Mouse (Mus musculus) myocyte (in vitro differentiated cells): ENCODE measurements around the gene Prr14. TPM values are rescaled to one million over a fixed set of nuclear protein-coding genes. Genes with fewer than 3 reads are reported as not detected.
"Not testable (repeated sequence)": the region's sequence is repeated elsewhere in the genome, so short reads cannot be mapped to it uniquely, and the experiment has no call there.

Experiments used
- H3K27me3 ChIP-seq: one replicate; pipeline ENCODE4 v1.6.1; 2011; ENCODE audit not compliant: control insufficient read depth, insufficient read depth, insufficient read length
- H3K36me3 ChIP-seq: one replicate; pipeline ENCODE4 v1.6.1; 2011; ENCODE audit not compliant: control insufficient read depth, insufficient read depth
- H3K4me2 ChIP-seq: one replicate; pipeline ENCODE4 v1.6.1; 2011; ENCODE audit warnings: low read depth, control low read depth
- H3K4me3 ChIP-seq: one replicate; pipeline ENCODE4 v1.5.1; 2011; ENCODE audit warnings: mild to moderate bottlenecking, control low read depth, moderate library complexity
- H3K79me2 ChIP-seq: one replicate; pipeline ENCODE4 v1.6.1; 2011; ENCODE audit not compliant: control insufficient read depth, insufficient read depth
- H3ac ChIP-seq: one replicate; pipeline ENCODE4 v1.6.1; 2011; ENCODE audit not compliant: control insufficient read depth, insufficient read length
- CEBPB ChIP-seq: IDR thresholded peaks from 2 replicates; pipeline ENCODE4 v1.6.1; 2011; ENCODE audit warnings: mild to moderate bottlenecking, moderate library complexity; ENCODE audit not compliant: poor library complexity, insufficient read depth, severe bottlenecking
- E2F4 ChIP-seq: IDR thresholded peaks from one replicate; pipeline ENCODE4 v1.6.1; 2011; ENCODE audit warnings: mild to moderate bottlenecking, control low read depth, moderate library complexity; ENCODE audit not compliant: insufficient read depth
- MAX ChIP-seq: IDR thresholded peaks from one replicate; pipeline ENCODE4 v1.6.1; 2011; ENCODE audit warnings: low read depth, mild to moderate bottlenecking, control low read depth
- MYOD1 ChIP-seq, 3 experiments: IDR thresholded peaks; one replicate each; pipeline ENCODE4 v1.6.1; 2011; ENCODE audit warnings: control low read depth in 2 of 3, low read depth in 2 of 3, mild to moderate bottlenecking in 2 of 3, moderate library complexity in 1 of 3; ENCODE audit not compliant: insufficient read length in 2 of 3, control insufficient read depth in 1 of 3
- MYOG ChIP-seq, 3 experiments: IDR thresholded peaks; one replicate each; pipeline ENCODE4 v1.6.1; 2011; ENCODE audit warnings: control low read depth in 2 of 3, low read depth in 2 of 3, mild to moderate bottlenecking in 2 of 3; ENCODE audit not compliant: insufficient read length in 2 of 3, control insufficient read depth in 1 of 3, insufficient read depth in 1 of 3
- POLR2A ChIP-seq: IDR thresholded peaks from one replicate; pipeline ENCODE4 v1.6.1; 2011; ENCODE audit warnings: low read depth, mild to moderate bottlenecking, control low read depth, moderate library complexity; ENCODE audit not compliant: insufficient read length
- POLR2AphosphoS2 ChIP-seq: IDR thresholded peaks from one replicate; pipeline ENCODE4 v1.6.1; 2011; ENCODE audit warnings: low read depth, control low read depth; ENCODE audit not compliant: insufficient read length
- REST ChIP-seq: IDR thresholded peaks from one replicate; pipeline ENCODE4 v1.6.1; 2011; ENCODE audit warnings: mild to moderate bottlenecking, control low read depth, moderate library complexity; ENCODE audit not compliant: insufficient read depth, insufficient read length
- SRF ChIP-seq: IDR thresholded peaks from one replicate; pipeline ENCODE4 v1.6.1; 2011; ENCODE audit warnings: low read depth; ENCODE audit not compliant: control insufficient read depth, insufficient read length
- TCF12 ChIP-seq: IDR thresholded peaks from one replicate; pipeline ENCODE4 v1.6.1; 2011; ENCODE audit warnings: mild to moderate bottlenecking, control low read depth; ENCODE audit not compliant: poor library complexity, insufficient read depth, severe bottlenecking
- TCF3 ChIP-seq: IDR thresholded peaks from one replicate; pipeline ENCODE4 v1.6.1; 2011; ENCODE audit warnings: low read depth, control low read depth; ENCODE audit not compliant: insufficient read length
- USF1 ChIP-seq: IDR thresholded peaks from one replicate; pipeline ENCODE4 v1.6.1; 2011; ENCODE audit warnings: low read depth, mild to moderate bottlenecking, control low read depth, moderate library complexity
- polyA plus RNA-seq: library from polyadenylated mRNA; unstranded; fragments of >200 nt; fragmentation: generic; extraction: Trizol; gene quantifications from one replicate; pipeline ENCODE4 v1.2.1, GENCODE M21; 2012; ENCODE audit warnings: missing spikeins

Prr14 gene
- polyA plus RNA-seq, 1 experiment: 26.5 TPM

- Histone ChIP-seq H3K4me3 (peak overlapping the region; percentile 81), H3K36me3 (peaks cover 25% of the 10 kb centered on the region), H3K79me2 (peaks cover 48% of the 10 kb centered on the region), H3K4me2 (peak overlapping the region; percentile 81), H3ac (no peak overlapping the region), H3K27me3 (no peaks in the 10 kb centered on the region)
- no peak for TF ChIP-seq CEBPB
- TF ChIP-seq REST: no peak
- TF ChIP-seq USF1: no peak
- no peak for TF ChIP-seq MYOG (IDR thresholded peaks at IDR 0.05; ENCODE audit: control insufficient read depth in 1 of 3, insufficient read depth in 1 of 3, insufficient read length in 2 of 3, low read depth in 2 of 3)
- no peak for TF ChIP-seq POLR2A
- no peak for TF ChIP-seq TCF12
- TF ChIP-seq E2F4: no peak
- TF ChIP-seq MAX: no peak
- no peak for TF ChIP-seq TCF3
- no peak for TF ChIP-seq SRF
- no peak for TF ChIP-seq MYOD1 (IDR thresholded peaks at IDR 0.05; ENCODE audit: control insufficient read depth in 1 of 3, insufficient read length in 2 of 3, low read depth in 2 of 3)
- TF ChIP-seq POLR2AphosphoS2: no peak
Measured at GRCm38 (mm10) chr7:127480321-127480720, 20.9 kb downstream of the Prr14 start.

GRCm38 (mm10) chr7:127485416-127485815 lies 26.0 kb downstream of the Prr14 start:
- Histone ChIP-seq H3K4me2 (no peak overlapping the region), H3K4me3 (no peak overlapping the region), H3K36me3 (peaks cover 14% of the 10 kb centered on the region), H3K79me2 (peaks cover 31% of the 10 kb centered on the region), H3K27me3 (no peaks in the 10 kb centered on the region), H3ac (no peak overlapping the region)
- TF ChIP-seq TCF12 (no peak), REST (no peak), MAX (no peak), MYOD1 (IDR thresholded peaks at IDR 0.05; ENCODE audit: control insufficient read depth in 1 of 3, insufficient read length in 2 of 3, low read depth in 2 of 3) (no peak), MYOG (IDR thresholded peaks at IDR 0.05; ENCODE audit: control insufficient read depth in 1 of 3, insufficient read depth in 1 of 3, insufficient read length in 2 of 3, low read depth in 2 of 3) (no peak), E2F4 (no peak)

GRCm38 (mm10) chr7:127488364-127488763 lies 29.0 kb downstream of the Prr14 start:
- H3K4me3 ChIP-seq, H3K27me3 ChIP-seq, H3K79me2 ChIP-seq, H3K4me2 ChIP-seq, H3ac ChIP-seq: not testable (repeated sequence)
- H3K36me3 ChIP-seq: peaks cover 12% of the 10 kb centered on the region

GRCm38 (mm10) chr7:127489982-127490381 lies 30.6 kb downstream of the Prr14 start:
- Histone ChIP-seq H3K4me2 (no peak overlapping the region), H3ac (no peak overlapping the region), H3K4me3 (no peak overlapping the region), H3K36me3 (peaks cover 12% of the 10 kb centered on the region), H3K27me3 (no peaks in the 10 kb centered on the region), H3K79me2 (no peaks in the 10 kb centered on the region)
- TF ChIP-seq CEBPB: no peak
- TF ChIP-seq POLR2AphosphoS2: no peak
- no peak for TF ChIP-seq MYOG (IDR thresholded peaks at IDR 0.05; ENCODE audit: control insufficient read depth in 1 of 3, insufficient read depth in 1 of 3, insufficient read length in 2 of 3, low read depth in 2 of 3)
- TF ChIP-seq TCF12: no peak
- TF ChIP-seq MAX: no peak
- TF ChIP-seq POLR2A: no peak
- TF ChIP-seq SRF: no peak
- TF ChIP-seq MYOD1 (IDR thresholded peaks at IDR 0.05; ENCODE audit: control insufficient read depth in 1 of 3, insufficient read length in 2 of 3, low read depth in 2 of 3): no peak
- TF ChIP-seq E2F4: no peak
- TF ChIP-seq TCF3: no peak
- TF ChIP-seq REST: no peak
- TF ChIP-seq USF1: no peak

- H3K79me2 ChIP-seq: no peaks in the 10 kb centered on the region
- H3K4me3 ChIP-seq: no peak overlapping the region
- no peak for TF ChIP-seq POLR2A
- no peak for TF ChIP-seq MYOG (IDR thresholded peaks at IDR 0.05; ENCODE audit: control insufficient read depth in 1 of 3, insufficient read depth in 1 of 3, insufficient read length in 2 of 3, low read depth in 2 of 3)
- TF ChIP-seq SRF: no peak
- no peak for TF ChIP-seq POLR2AphosphoS2
- no peak for TF ChIP-seq TCF3
- no peaks in the 10 kb centered on the region for H3K27me3 ChIP-seq
- H3K4me2 ChIP-seq: no peak overlapping the region
- H3ac ChIP-seq: no peak overlapping the region
- peaks cover 7% of the 10 kb centered on the region for H3K36me3 ChIP-seq
Measured at GRCm38 (mm10) chr7:127491846-127492245, 32.4 kb downstream of the Prr14 start.
